Mouse (Mus musculus): Measurements from ENCODE around the gene Haspin. TPM values are rescaled to one million over a fixed set of nuclear protein-coding genes. Genes with fewer than 3 reads are reported as not detected.
A peak's percentile ranks its signal among the peaks of the same experiment; 100 is the strongest.

Gene Haspin
- polyA plus RNA-seq (2011; ENCODE audit: insufficient read depth, insufficient read length, low read depth, missing spikeins) = 13.0 and 14.0 TPM in 2 replicates

GRCm38 (mm10) chr11:73137591-73138501 lies at the start of gene Haspin:
Gene Haspin, minus strand, starts transcription at chr11:73138294.
- Histone ChIP-seq H3K9ac (ENCODE audit: low read depth, poor library complexity, severe bottlenecking) (peak within 1 kb of the TSS; percentile 93), H3K27ac (ENCODE audit: insufficient read depth, low read length) (no peak within 1 kb of the TSS), H3K4me3 (ENCODE audit: low read depth, low read length) (peak within 1 kb of the TSS; percentile 93), H3K36me3 (ENCODE audit: control insufficient read depth, insufficient read depth, low read length, poor library complexity, severe bottlenecking) (peaks cover 37% of the 10 kb centered on the region), H3K4me1 (ENCODE audit: control insufficient read depth, insufficient read depth, low read length) (no peaks in the 10 kb centered on the region), H3K9me3 (replicated peaks; ENCODE audit: control insufficient read depth, insufficient read depth, low read length, poor library complexity, severe bottlenecking) (peaks cover 10% of the 10 kb centered on the region; the same call in 1 of the 2 replicates), H3K27me3 (ENCODE audit: control insufficient read depth, insufficient read depth, low read length, poor library complexity, severe bottlenecking) (no peaks in the 10 kb centered on the region)
- peak; percentile 25 for TF ChIP-seq POLR2A (IDR thresholded peaks at IDR 0.05; ENCODE audit: insufficient read depth, low read length)
- no peak for TF ChIP-seq EP300 (IDR thresholded peaks at IDR 0.05; ENCODE audit: insufficient read depth, low read depth, low read length)
- peak; percentile 78 for TF ChIP-seq CTCF (IDR thresholded peaks at IDR 0.05; ENCODE audit: low read depth, low read length)

DNA sequence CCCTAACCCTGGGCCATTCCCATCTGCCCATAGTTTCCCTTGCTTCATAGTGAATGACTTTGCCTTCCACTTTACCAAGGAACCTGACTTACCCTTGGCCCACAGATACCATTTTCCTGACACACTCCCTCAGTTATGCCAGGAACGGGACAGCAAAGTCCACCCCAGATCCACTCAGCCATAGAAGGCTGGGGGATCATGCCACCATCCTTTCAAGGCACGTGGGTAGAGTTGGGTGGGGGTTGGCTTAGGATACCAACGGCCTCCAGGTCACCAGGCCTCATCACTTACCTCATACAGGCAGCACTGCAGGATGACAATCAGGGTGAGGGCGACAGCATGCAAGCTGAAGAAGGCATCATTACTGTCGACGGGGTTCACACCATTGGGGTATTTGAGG lies 49.1 kb upstream of the Haspin start:
- no peaks in the 10 kb centered on the region; the same call in 1 of the 2 replicates for H3K36me3 ChIP-seq (ENCODE audit: control insufficient read depth, insufficient read depth, low read length, poor library complexity, severe bottlenecking)

GRCm38 (mm10) chr11:73185872-73186615 lies 48.0 kb upstream of the Haspin start:
- TF ChIP-seq CTCF (IDR thresholded peaks at IDR 0.05; ENCODE audit: low read depth, low read length) = no peak
- TF ChIP-seq POLR2A (IDR thresholded peaks at IDR 0.05; ENCODE audit: insufficient read depth, low read length) = no peak
- TF ChIP-seq EP300 (IDR thresholded peaks at IDR 0.05; ENCODE audit: insufficient read depth, low read depth, low read length) = no peak
- Histone ChIP-seq H3K4me1 (ENCODE audit: control insufficient read depth, insufficient read depth, low read length) (no peaks in the 10 kb centered on the region), H3K27ac (ENCODE audit: insufficient read depth, low read length) (no peak overlapping the region), H3K4me3 (ENCODE audit: low read depth, low read length) (no peak overlapping the region), H3K36me3 (ENCODE audit: control insufficient read depth, insufficient read depth, low read length, poor library complexity, severe bottlenecking) (no peaks in the 10 kb centered on the region), H3K27me3 (ENCODE audit: control insufficient read depth, insufficient read depth, low read length, poor library complexity, severe bottlenecking) (no peaks in the 10 kb centered on the region), H3K9me3 (replicated peaks; ENCODE audit: control insufficient read depth, insufficient read depth, low read length, poor library complexity, severe bottlenecking) (no peaks in the 10 kb centered on the region), H3K9ac (ENCODE audit: low read depth, poor library complexity, severe bottlenecking) (no peak overlapping the region)

More for the DNA sequence above, 49.1 kb upstream of the Haspin start:
- H3K9ac ChIP-seq (ENCODE audit: low read depth, poor library complexity, severe bottlenecking) = no peak overlapping the region
- no peak for TF ChIP-seq POLR2A (IDR thresholded peaks at IDR 0.05; ENCODE audit: insufficient read depth, low read length)
- no peak for TF ChIP-seq EP300 (IDR thresholded peaks at IDR 0.05; ENCODE audit: insufficient read depth, low read depth, low read length)
- TF ChIP-seq CTCF (IDR thresholded peaks at IDR 0.05; ENCODE audit: low read depth, low read length) = no peak
- H3K4me1 ChIP-seq (ENCODE audit: control insufficient read depth, insufficient read depth, low read length) = no peaks in the 10 kb centered on the region
- H3K27me3 ChIP-seq (ENCODE audit: control insufficient read depth, insufficient read depth, low read length, poor library complexity, severe bottlenecking) = no peaks in the 10 kb centered on the region
- H3K9me3 ChIP-seq (replicated peaks; ENCODE audit: control insufficient read depth, insufficient read depth, low read length, poor library complexity, severe bottlenecking) = no peaks in the 10 kb centered on the region
- H3K4me3 ChIP-seq (ENCODE audit: low read depth, low read length) = no peak overlapping the region
- H3K27ac ChIP-seq (ENCODE audit: insufficient read depth, low read length) = no peak overlapping the region

DNA sequence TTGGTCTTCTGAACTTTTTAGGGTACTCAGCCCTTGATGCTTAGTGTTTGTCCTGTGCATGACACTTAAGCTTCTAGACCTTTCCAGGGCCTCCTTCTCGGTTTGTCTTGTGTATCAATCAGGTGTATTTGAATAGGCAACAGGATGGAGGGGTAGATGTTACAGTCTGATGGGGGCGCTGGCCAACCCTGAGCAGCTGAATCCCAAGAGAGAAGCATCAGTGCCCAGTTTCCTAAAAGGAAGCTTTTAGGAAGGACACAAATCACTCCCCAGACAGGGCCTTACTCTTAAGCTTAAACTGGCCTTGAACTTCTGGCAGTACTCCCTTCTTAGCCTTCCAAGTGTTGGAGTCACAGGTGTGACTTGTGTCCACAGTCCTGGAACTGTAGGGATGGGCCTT lies 39.8 kb upstream of the Haspin start:
- Histone ChIP-seq H3K9me3 (replicated peaks; ENCODE audit: control insufficient read depth, insufficient read depth, low read length, poor library complexity, severe bottlenecking) (no peaks in the 10 kb centered on the region), H3K27ac (ENCODE audit: insufficient read depth, low read length) (no peak overlapping the region), H3K36me3 (ENCODE audit: control insufficient read depth, insufficient read depth, low read length, poor library complexity, severe bottlenecking) (peaks cover 6% of the 10 kb centered on the region; the same call in 1 of the 2 replicates), H3K27me3 (ENCODE audit: control insufficient read depth, insufficient read depth, low read length, poor library complexity, severe bottlenecking) (no peaks in the 10 kb centered on the region), H3K4me3 (ENCODE audit: low read depth, low read length) (peak overlapping the region; percentile 77), H3K9ac (ENCODE audit: low read depth, poor library complexity, severe bottlenecking) (peak overlapping the region; percentile 43), H3K4me1 (ENCODE audit: control insufficient read depth, insufficient read depth, low read length) (peaks cover 3% of the 10 kb centered on the region)
- TF ChIP-seq POLR2A (IDR thresholded peaks at IDR 0.05; ENCODE audit: insufficient read depth, low read length) (no peak), CTCF (IDR thresholded peaks at IDR 0.05; ENCODE audit: low read depth, low read length) (no peak), EP300 (IDR thresholded peaks at IDR 0.05; ENCODE audit: insufficient read depth, low read depth, low read length) (no peak)

GRCm38 (mm10) chr11:73177509-73177875 lies 39.4 kb upstream of the Haspin start:
- Histone ChIP-seq H3K9ac (ENCODE audit: low read depth, poor library complexity, severe bottlenecking) (peak overlapping the region; percentile 43), H3K4me1 (ENCODE audit: control insufficient read depth, insufficient read depth, low read length) (peaks cover 3% of the 10 kb centered on the region), H3K9me3 (replicated peaks; ENCODE audit: control insufficient read depth, insufficient read depth, low read length, poor library complexity, severe bottlenecking) (no peaks in the 10 kb centered on the region), H3K27me3 (ENCODE audit: control insufficient read depth, insufficient read depth, low read length, poor library complexity, severe bottlenecking) (no peaks in the 10 kb centered on the region), H3K4me3 (ENCODE audit: low read depth, low read length) (peak overlapping the region; percentile 77), H3K27ac (ENCODE audit: insufficient read depth, low read length) (peak overlapping the region; percentile 23; the same call in 1 of the 2 replicates), H3K36me3 (ENCODE audit: control insufficient read depth, insufficient read depth, low read length, poor library complexity, severe bottlenecking) (peaks cover 6% of the 10 kb centered on the region; the same call in 1 of the 2 replicates)
- TF ChIP-seq EP300 (IDR thresholded peaks at IDR 0.05; ENCODE audit: insufficient read depth, low read depth, low read length) (no peak), CTCF (IDR thresholded peaks at IDR 0.05; ENCODE audit: low read depth, low read length) (no peak), POLR2A (IDR thresholded peaks at IDR 0.05; ENCODE audit: insufficient read depth, low read length) (no peak)
